Mouse (Mus musculus) megakaryocyte, embryonic 14.5 days (primary cell): ENCODE results near the gene Prdm11. TPM values are rescaled to one million over a fixed set of nuclear protein-coding genes. Genes with fewer than 3 reads are reported as not detected.

Source experiments
- H3K27me3 ChIP-seq: replicated peaks from 2 replicates; pipeline ENCODE3; 2012; ENCODE audit warnings: inconsistent platforms
- H3K36me3 ChIP-seq: replicated peaks from 2 replicates; pipeline ENCODE3; 2012; ENCODE audit warnings: low read length, inconsistent platforms, mixed read lengths
- H3K4me1 ChIP-seq: 2 replicates; pipeline ENCODE4 v1.6.1; 2012; ENCODE audit warnings: inconsistent platforms
- H3K4me3 ChIP-seq: replicated peaks from 2 replicates; pipeline ENCODE3; 2012; ENCODE audit warnings: moderate library complexity, mild to moderate bottlenecking, inconsistent platforms
- H3K9me3 ChIP-seq: 2 replicates; pipeline ENCODE4 v1.6.1; 2012; ENCODE audit warnings: inconsistent platforms
- FLI1 ChIP-seq: IDR thresholded peaks from 2 replicates; pipeline ENCODE4 v1.6.1; 2012; ENCODE audit warnings: low read length, inconsistent platforms, mixed read lengths
- GATA1 ChIP-seq: IDR thresholded peaks from 3 replicates; pipeline ENCODE4 v1.6.1; 2012; ENCODE audit warnings: mixed read lengths, low read length, inconsistent platforms, borderline replicate concordance
- polyA plus RNA-seq: library from polyadenylated mRNA; stranded (reverse); fragments of >175 nt; gene quantifications from 2 replicates; pipeline ENCODE4 v1.2.3, GENCODE M21; 2012; ENCODE audit warnings: low replicate concordance; ENCODE audit not compliant: insufficient read depth

Gene Prdm11
- polyA plus RNA-seq: 17.7 and 18.2 TPM in 2 replicates

- Histone ChIP-seq H3K4me3 (peak within 1 kb of the TSS; percentile 94), H3K9me3 (no peaks in the 10 kb centered on the region), H3K4me1 (peaks cover 79% of the 10 kb centered on the region), H3K27me3 (peaks cover 3% of the 10 kb centered on the region), H3K36me3 (peaks cover 20% of the 10 kb centered on the region)
- no peak for TF ChIP-seq GATA1
- no peak for TF ChIP-seq FLI1
Measured at GRCm38 (mm10) chr2:93045818-93046508, at the start of gene Prdm11. Gene Prdm11, minus strand, starts transcription at chr2:93046167.

DNA sequence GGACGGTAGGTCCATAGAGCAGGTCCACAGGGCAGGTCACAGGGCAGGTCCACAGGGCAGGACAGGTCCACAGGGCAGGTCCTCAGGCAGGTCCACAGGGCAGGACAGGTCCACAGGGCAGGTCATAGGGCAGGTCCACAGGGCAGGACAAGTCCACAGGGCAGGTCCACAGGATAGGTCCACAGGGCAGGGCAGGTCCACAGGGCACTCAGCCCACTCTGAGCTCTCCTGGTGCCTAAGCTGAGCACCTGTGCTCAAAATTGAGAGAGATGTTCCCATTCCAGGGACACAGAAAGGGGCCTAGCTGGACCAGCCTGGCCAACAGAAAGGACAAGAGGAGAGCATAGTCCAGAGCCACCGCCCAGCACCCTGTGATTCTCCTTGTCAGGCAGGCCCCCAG is 46.4 kb upstream of the Prdm11 start:
- no peaks in the 10 kb centered on the region for H3K4me1 ChIP-seq
- no peaks in the 10 kb centered on the region for H3K36me3 ChIP-seq
- peaks cover 64% of the 10 kb centered on the region for H3K27me3 ChIP-seq
- H3K9me3 ChIP-seq: peaks cover 17% of the 10 kb centered on the region
- no peak for TF ChIP-seq FLI1
- no peak for TF ChIP-seq GATA1
- peak overlapping the region; percentile 20 for H3K4me3 ChIP-seq

DNA sequence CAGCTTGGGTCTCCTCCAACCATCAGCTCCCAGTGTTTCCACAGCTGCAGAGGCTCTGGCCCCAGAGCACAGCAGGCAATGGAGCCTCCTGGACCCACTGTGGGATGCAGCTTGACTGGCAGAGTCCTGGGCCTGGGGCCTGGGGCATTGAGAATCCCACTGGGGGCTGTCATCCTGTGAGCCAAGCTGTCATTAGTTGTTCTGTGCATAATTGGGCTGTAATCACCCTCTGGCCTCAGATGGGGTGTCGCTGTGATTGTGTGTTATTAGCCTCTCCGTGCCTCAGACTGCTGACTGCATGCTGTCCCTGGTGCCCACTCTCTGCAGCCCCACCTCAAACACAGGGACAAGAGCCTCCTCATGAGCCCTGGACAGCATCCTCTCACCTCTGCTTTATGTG is 45.7 kb upstream of the Prdm11 start:
- no peaks in the 10 kb centered on the region for H3K36me3 ChIP-seq
- peaks cover 64% of the 10 kb centered on the region for H3K27me3 ChIP-seq
- no peak overlapping the region for H3K4me3 ChIP-seq
- H3K9me3 ChIP-seq: peaks cover 17% of the 10 kb centered on the region
- H3K4me1 ChIP-seq: no peaks in the 10 kb centered on the region
- no peak for TF ChIP-seq GATA1
- TF ChIP-seq FLI1: no peak

- Histone ChIP-seq H3K4me1 (no peaks in the 10 kb centered on the region), H3K36me3 (no peaks in the 10 kb centered on the region), H3K9me3 (peaks cover 17% of the 10 kb centered on the region), H3K4me3 (no peak overlapping the region), H3K27me3 (peaks cover 66% of the 10 kb centered on the region)
- no peak for TF ChIP-seq FLI1
- no peak for TF ChIP-seq GATA1
Measured at GRCm38 (mm10) chr2:93089379-93090089, 43.6 kb upstream of the Prdm11 start.

DNA sequence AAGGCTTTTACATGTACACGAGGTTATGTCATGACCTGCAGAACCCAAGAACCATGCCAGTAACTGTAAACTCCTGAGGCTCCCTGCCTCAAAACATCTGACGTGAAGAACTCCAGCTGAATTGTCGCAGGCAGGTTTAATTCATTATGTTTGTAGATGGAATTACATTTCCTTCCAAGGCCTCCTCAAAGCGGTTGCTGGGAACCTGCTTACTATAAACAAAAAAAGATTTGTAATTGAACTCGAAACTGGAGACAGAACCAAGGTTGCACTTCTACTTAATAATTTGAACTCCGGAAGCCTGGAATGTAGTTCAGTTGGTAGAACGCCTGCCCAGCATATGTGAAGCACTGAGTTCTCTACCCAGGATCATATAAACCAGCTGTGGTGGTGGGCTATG is 42.0 kb upstream of the Prdm11 start:
- H3K27me3 ChIP-seq: peaks cover 64% of the 10 kb centered on the region
- TF ChIP-seq FLI1 (no peak), GATA1 (no peak)
- H3K9me3 ChIP-seq: peaks cover 17% of the 10 kb centered on the region
- no peaks in the 10 kb centered on the region for H3K4me1 ChIP-seq
- no peaks in the 10 kb centered on the region for H3K36me3 ChIP-seq
- no peak overlapping the region for H3K4me3 ChIP-seq

- peaks cover 5% of the 10 kb centered on the region for H3K9me3 ChIP-seq
- H3K27me3 ChIP-seq: peaks cover 62% of the 10 kb centered on the region
- no peaks in the 10 kb centered on the region for H3K36me3 ChIP-seq
- TF ChIP-seq FLI1: no peak
- no peak for TF ChIP-seq GATA1
- H3K4me1 ChIP-seq: no peaks in the 10 kb centered on the region
- H3K4me3 ChIP-seq: no peak overlapping the region
Measured at GRCm38 (mm10) chr2:93085291-93086027, 39.5 kb upstream of the Prdm11 start.

- H3K36me3 ChIP-seq: no peaks in the 10 kb centered on the region
- no peaks in the 10 kb centered on the region for H3K4me1 ChIP-seq
- TF ChIP-seq FLI1 (no peak), GATA1 (no peak)
- peaks cover 61% of the 10 kb centered on the region for H3K27me3 ChIP-seq
- H3K4me3 ChIP-seq: no peak overlapping the region
- peaks cover 5% of the 10 kb centered on the region for H3K9me3 ChIP-seq
Measured at GRCm38 (mm10) chr2:93084481-93084880, 38.5 kb upstream of the Prdm11 start.

GRCm38 (mm10) chr2:93083317-93083716 is 37.4 kb upstream of the Prdm11 start:
- H3K9me3 ChIP-seq: peaks cover 2% of the 10 kb centered on the region
- no peak for TF ChIP-seq GATA1
- no peak for TF ChIP-seq FLI1
- H3K36me3 ChIP-seq: no peaks in the 10 kb centered on the region
- H3K4me1 ChIP-seq: no peaks in the 10 kb centered on the region
- H3K4me3 ChIP-seq: no peak overlapping the region
- H3K27me3 ChIP-seq: peaks cover 60% of the 10 kb centered on the region

DNA sequence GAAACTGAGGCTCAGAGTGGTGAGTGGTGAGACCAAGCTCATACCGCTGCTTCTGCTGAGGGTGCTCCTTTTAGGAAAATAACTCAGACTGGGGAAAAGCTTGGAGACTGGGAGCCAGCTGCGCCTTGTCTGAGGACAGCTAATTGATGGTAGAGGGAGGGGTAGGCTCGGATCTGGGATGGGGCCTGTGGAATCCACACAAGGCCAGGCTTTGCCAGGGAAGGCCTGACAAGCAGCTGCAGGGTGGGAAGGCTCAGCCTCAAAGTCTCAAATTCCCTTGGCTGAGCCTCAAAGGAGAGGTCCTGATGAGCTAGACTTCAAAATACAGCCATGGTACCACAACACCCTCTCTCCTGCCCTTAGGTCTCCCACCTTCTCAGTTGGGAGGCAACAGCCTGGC is 36.9 kb upstream of the Prdm11 start:
- H3K4me3 ChIP-seq: no peak overlapping the region
- H3K36me3 ChIP-seq: no peaks in the 10 kb centered on the region
- no peaks in the 10 kb centered on the region for H3K4me1 ChIP-seq
- H3K9me3 ChIP-seq: no peaks in the 10 kb centered on the region
- peaks cover 61% of the 10 kb centered on the region for H3K27me3 ChIP-seq
- TF ChIP-seq FLI1: no peak
- no peak for TF ChIP-seq GATA1

GRCm38 (mm10) chr2:93080871-93081608 is 35.1 kb upstream of the Prdm11 start:
- no peak for TF ChIP-seq FLI1

More at GRCm38 (mm10) chr2:93080871-93081608, 35.1 kb upstream of the Prdm11 start:
- Histone ChIP-seq H3K4me1 (peaks cover 2% of the 10 kb centered on the region; the same call in 1 of the 2 replicates), H3K36me3 (no peaks in the 10 kb centered on the region), H3K4me3 (no peak overlapping the region), H3K27me3 (peaks cover 65% of the 10 kb centered on the region), H3K9me3 (no peaks in the 10 kb centered on the region)
